Mouse (Mus musculus) ZHBTc4 (cell line): ENCODE measurements around the gene Gm9958.

ENCODE experiments used
- DNase-seq: peaks from one replicate; pipeline ENCODE4 v3.0.0-alpha.2; 2011; ENCODE audit warnings: low read depth, low spot score

The Gm9958 gene

DNA sequence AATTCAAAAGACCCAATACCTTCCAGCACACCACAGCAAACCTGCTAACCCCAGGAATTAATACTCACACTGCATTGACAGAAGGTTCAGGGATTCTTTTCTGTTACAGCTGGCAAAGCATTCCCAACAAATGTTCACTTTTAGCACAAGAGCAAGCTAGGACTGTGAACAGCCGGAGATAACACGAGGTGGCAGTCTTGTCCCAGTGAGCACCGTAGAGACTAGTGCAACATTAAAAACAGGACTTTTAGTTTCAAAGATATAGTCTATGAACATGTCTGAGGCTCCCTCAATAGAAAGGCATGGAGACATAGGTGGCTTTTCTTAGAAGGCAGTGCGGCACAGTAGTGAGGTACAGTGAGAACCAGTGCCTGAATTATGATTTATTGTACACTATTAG lies 38.2 kb downstream of the Gm9958 start:
- no peak for DNase-seq

DNA sequence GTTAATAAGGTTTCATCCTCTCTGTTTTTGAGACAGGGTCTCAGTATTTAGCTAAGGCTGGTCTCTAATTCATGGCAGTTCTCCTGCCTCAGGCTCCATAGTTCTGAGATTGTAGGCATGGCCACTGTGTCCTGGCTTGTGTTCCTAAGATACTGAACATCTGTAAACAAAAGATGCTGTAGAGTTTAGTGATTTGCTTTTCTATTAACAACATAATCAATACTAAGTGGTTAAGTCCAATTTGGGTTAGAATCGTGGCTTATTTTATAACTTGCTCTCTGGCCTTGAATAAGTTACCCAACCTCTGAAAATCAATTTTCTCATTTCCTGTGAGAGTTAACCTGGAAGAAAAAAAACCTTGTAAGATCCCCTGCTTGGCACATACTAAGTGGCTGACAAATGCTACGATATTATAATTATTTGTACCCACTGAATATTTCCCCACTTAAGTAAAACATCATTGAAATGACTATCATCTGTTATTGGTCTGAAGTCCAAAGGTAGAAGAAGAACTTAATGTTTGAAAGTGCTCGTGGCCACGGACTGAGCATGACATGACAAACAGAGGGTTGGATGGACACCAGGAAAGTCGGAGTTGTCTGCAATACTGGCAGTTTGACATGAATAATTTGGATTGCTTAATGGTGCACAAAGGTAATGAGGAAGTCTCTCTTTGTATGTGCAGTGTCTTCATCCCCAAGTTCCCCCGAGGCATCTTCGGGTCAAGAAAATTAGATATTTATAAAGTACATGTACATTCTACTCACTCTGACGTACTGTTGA lies 47.3 kb downstream of the Gm9958 start:
- no peak for DNase-seq

DNA sequence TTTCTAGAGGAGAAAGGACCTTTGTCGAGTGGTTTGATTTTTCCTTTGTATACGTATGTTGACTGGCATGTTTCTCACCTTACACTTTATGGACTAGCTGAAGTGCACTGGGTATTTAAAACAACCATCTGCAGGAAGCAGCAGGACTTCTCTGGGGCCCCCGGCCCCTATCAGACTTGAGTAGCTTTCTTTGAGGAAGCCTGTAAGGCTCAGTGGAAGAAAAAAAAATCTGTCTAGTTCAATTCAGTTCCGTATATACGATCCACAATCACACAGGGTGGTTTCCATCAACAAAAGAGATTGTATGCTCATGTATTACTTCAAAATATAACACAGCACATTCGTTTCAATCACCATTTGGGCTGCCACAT lies 47.9 kb downstream of the Gm9958 start:
- no peak for DNase-seq
